Mouse (Mus musculus): ENCODE results near the gene Raf1. TPM values are rescaled to one million over a fixed set of nuclear protein-coding genes. Genes with fewer than 3 reads are reported as not detected.

Gene Raf1
- total and polyA plus RNA-seq, 3 experiments, result 103 to 145 (median 109) TPM

DNA sequence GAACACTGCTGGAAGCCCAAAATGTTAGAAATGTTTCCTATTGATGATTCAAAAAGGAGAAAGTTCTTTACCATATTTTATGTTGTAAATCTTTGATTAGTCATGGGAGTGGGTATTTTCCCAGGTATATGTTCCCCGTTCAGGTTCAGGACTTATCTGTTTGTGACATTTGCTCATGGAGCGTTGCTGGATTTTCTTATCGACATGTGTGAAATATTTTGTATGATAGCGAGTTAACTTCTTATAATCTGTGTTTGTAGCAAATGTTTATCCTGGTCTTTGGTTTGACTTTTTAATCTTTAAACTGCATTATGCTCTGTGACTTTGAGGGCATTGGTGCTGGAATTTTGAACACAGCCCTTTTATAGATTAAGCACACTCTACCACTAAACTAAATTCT, 12.2 kb upstream of the Raf1 start:
- no peak for DNase-seq
- Histone ChIP-seq H3K79me2 (replicated peaks; ENCODE audit: control insufficient read depth, insufficient read depth, low read length) (no peaks in the 10 kb centered on the region), H3K4me3 (no peak overlapping the region), H3K27ac (no peak overlapping the region), H3K9ac (ENCODE audit: low read depth, low read length) (no peak overlapping the region), H3K27me3 (ENCODE audit: control insufficient read depth, insufficient read depth, low read length) (no peaks in the 10 kb centered on the region), H3K4me1 (ENCODE audit: control insufficient read depth, insufficient read depth, low read length) (peaks cover 1% of the 10 kb centered on the region; the same call in 1 of the 2 replicates), H3K36me3 (ENCODE audit: control insufficient read depth, insufficient read depth, low read length) (no peaks in the 10 kb centered on the region)
- WGBS, result 67% methylated on average over 4 of the region's 4 CpGs
- intact Hi-C loops (cut with DNase I), result no loop called here
- TF ChIP-seq POLR2A (IDR thresholded peaks at IDR 0.05; ENCODE audit: insufficient read depth, low read depth, low read length) (no peak), CTCF (IDR thresholded peaks at IDR 0.05) (no peak), EP300 (IDR thresholded peaks at IDR 0.05; ENCODE audit: insufficient read depth, low read depth, low read length) (no peak)

DNA sequence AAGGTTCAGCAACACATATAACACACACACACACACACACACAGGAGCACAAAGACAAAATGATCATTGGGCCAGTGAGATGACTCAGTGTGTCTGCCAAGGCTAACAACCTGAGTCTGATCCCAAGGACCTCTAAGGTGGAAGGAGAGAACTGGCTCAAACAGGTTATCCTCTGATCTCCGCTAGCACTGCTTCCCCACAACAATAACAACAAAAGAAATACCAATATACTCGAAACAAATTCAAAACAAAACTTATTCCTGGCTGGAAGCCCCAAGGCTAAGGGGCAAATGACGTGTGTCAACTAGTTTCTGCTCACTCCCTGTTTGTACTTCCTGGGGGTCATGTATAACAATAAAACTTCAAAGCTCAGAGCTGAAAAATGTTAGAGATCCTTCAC, 11.3 kb upstream of the Raf1 start:
- TF ChIP-seq POLR2A (IDR thresholded peaks at IDR 0.05; ENCODE audit: insufficient read depth, low read depth, low read length) (no peak), CTCF (IDR thresholded peaks at IDR 0.05) (no peak), EP300 (IDR thresholded peaks at IDR 0.05; ENCODE audit: insufficient read depth, low read depth, low read length) (no peak)
- DNase-seq, result no peak
- WGBS, result 71% methylated on average over 3 of the region's 3 CpGs
- Histone ChIP-seq H3K36me3 (ENCODE audit: control insufficient read depth, insufficient read depth, low read length) (no peaks in the 10 kb centered on the region), H3K27me3 (ENCODE audit: control insufficient read depth, insufficient read depth, low read length) (no peaks in the 10 kb centered on the region), H3K4me1 (ENCODE audit: control insufficient read depth, insufficient read depth, low read length) (peaks cover 1% of the 10 kb centered on the region; the same call in 1 of the 2 replicates), H3K4me3 (no peak overlapping the region), H3K9ac (ENCODE audit: low read depth, low read length) (no peak overlapping the region), H3K79me2 (replicated peaks; ENCODE audit: control insufficient read depth, insufficient read depth, low read length) (no peaks in the 10 kb centered on the region), H3K27ac (no peak overlapping the region)
- intact Hi-C loops (cut with DNase I), result no loop called here

GRCm38 (mm10) chr6:115684851-115685646, 8.6 kb upstream of the Raf1 start:
- intact Hi-C loops (cut with DNase I), result no loop called here
- H3K36me3 ChIP-seq (ENCODE audit: control insufficient read depth, insufficient read depth, low read length), result no peaks in the 10 kb centered on the region
- DNase-seq, result no peak
- no peak overlapping the region for H3K27ac ChIP-seq
- H3K4me3 ChIP-seq, result no peak overlapping the region
- H3K9ac ChIP-seq (ENCODE audit: low read depth, low read length), result no peak overlapping the region
- H3K79me2 ChIP-seq (replicated peaks; ENCODE audit: control insufficient read depth, insufficient read depth, low read length), result no peaks in the 10 kb centered on the region
- 53% methylated on average over 11 of the region's 11 CpGs for WGBS
- H3K27me3 ChIP-seq (ENCODE audit: control insufficient read depth, insufficient read depth, low read length), result no peaks in the 10 kb centered on the region
- no peak for TF ChIP-seq CTCF (IDR thresholded peaks at IDR 0.05)
- no peak for TF ChIP-seq EP300 (IDR thresholded peaks at IDR 0.05; ENCODE audit: insufficient read depth, low read depth, low read length)
- no peak for TF ChIP-seq POLR2A (IDR thresholded peaks at IDR 0.05; ENCODE audit: insufficient read depth, low read depth, low read length)
- no peaks in the 10 kb centered on the region for H3K4me1 ChIP-seq (ENCODE audit: control insufficient read depth, insufficient read depth, low read length)

- Histone ChIP-seq H3K9ac (ENCODE audit: low read depth, low read length) (no peak overlapping the region), H3K27me3 (ENCODE audit: control insufficient read depth, insufficient read depth, low read length) (no peaks in the 10 kb centered on the region), H3K4me1 (ENCODE audit: control insufficient read depth, insufficient read depth, low read length) (no peaks in the 10 kb centered on the region), H3K4me3 (no peak overlapping the region), H3K36me3 (ENCODE audit: control insufficient read depth, insufficient read depth, low read length) (no peaks in the 10 kb centered on the region), H3K27ac (no peak overlapping the region), H3K79me2 (replicated peaks; ENCODE audit: control insufficient read depth, insufficient read depth, low read length) (no peaks in the 10 kb centered on the region)
- 95% methylated on average over 2 of the region's 2 CpGs for WGBS
- no peak for DNase-seq
- intact Hi-C loops (cut with DNase I), result no loop called here
- TF ChIP-seq CTCF (IDR thresholded peaks at IDR 0.05) (no peak), EP300 (IDR thresholded peaks at IDR 0.05; ENCODE audit: insufficient read depth, low read depth, low read length) (no peak), POLR2A (IDR thresholded peaks at IDR 0.05; ENCODE audit: insufficient read depth, low read depth, low read length) (no peak)
Observed at GRCm38 (mm10) chr6:115684271-115684670, 7.8 kb upstream of the Raf1 start.

DNA sequence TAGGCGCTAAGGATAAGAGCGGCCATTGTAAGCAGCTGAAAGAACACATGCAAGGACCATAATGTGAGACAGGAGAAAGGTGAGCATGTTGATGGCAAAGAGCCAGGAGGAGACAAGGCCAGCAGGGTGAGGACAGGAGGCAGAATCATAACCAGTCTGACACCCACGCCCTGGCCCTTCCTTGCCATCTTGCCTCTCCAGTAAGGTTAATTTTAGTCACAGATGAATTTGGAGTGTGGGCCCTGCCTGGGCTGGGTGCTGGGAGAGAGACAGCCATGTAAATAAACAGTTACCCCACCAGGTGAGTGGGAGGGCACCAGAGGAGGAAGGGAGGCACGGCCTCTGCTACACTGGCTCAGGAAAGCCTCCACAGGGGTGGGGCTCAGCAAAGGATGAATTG, 4.6 kb upstream of the Raf1 start:
- no peak for DNase-seq
- 70% methylated on average over 4 of the region's 4 CpGs for WGBS
- intact Hi-C loops (cut with DNase I), result no loop called here
- Histone ChIP-seq H3K79me2 (replicated peaks; ENCODE audit: control insufficient read depth, insufficient read depth, low read length) (no peaks in the 10 kb centered on the region; the same call in 1 of the 2 replicates), H3K36me3 (ENCODE audit: control insufficient read depth, insufficient read depth, low read length) (no peaks in the 10 kb centered on the region), H3K4me1 (ENCODE audit: control insufficient read depth, insufficient read depth, low read length) (peaks cover 1% of the 10 kb centered on the region; the same call in 1 of the 2 replicates), H3K4me3 (no peak overlapping the region), H3K27ac (no peak overlapping the region), H3K27me3 (ENCODE audit: control insufficient read depth, insufficient read depth, low read length) (no peaks in the 10 kb centered on the region), H3K9ac (ENCODE audit: low read depth, low read length) (no peak overlapping the region)
- no peak for TF ChIP-seq EP300 (IDR thresholded peaks at IDR 0.05; ENCODE audit: insufficient read depth, low read depth, low read length)
- TF ChIP-seq POLR2A (IDR thresholded peaks at IDR 0.05; ENCODE audit: insufficient read depth, low read depth, low read length), result no peak
- no peak for TF ChIP-seq CTCF (IDR thresholded peaks at IDR 0.05)

GRCm38 (mm10) chr6:115678012-115678411, 1.6 kb upstream of the Raf1 start:
- Histone ChIP-seq H3K4me3 (no peak overlapping the region), H3K27ac (no peak overlapping the region), H3K36me3 (ENCODE audit: control insufficient read depth, insufficient read depth, low read length) (peaks cover 6% of the 10 kb centered on the region), H3K79me2 (replicated peaks; ENCODE audit: control insufficient read depth, insufficient read depth, low read length) (no peaks in the 10 kb centered on the region; the same call in 1 of the 2 replicates), H3K9ac (ENCODE audit: low read depth, low read length) (no peak overlapping the region), H3K4me1 (ENCODE audit: control insufficient read depth, insufficient read depth, low read length) (peaks cover 4% of the 10 kb centered on the region), H3K27me3 (ENCODE audit: control insufficient read depth, insufficient read depth, low read length) (no peaks in the 10 kb centered on the region)
- intact Hi-C loops (cut with DNase I), result loop anchor here (5.0 kb wide), 2 partner anchors 61 to 514 kb away; partner anchors contain the start of gene Tmcc1
- no peak for DNase-seq
- WGBS, result 97% methylated on average over 1 of the region's 1 CpGs
- TF ChIP-seq POLR2A (IDR thresholded peaks at IDR 0.05; ENCODE audit: insufficient read depth, low read depth, low read length), result no peak
- TF ChIP-seq CTCF (IDR thresholded peaks at IDR 0.05), result no peak
- TF ChIP-seq EP300 (IDR thresholded peaks at IDR 0.05; ENCODE audit: insufficient read depth, low read depth, low read length), result no peak
